Mouse (Mus musculus) spleen, postnatal 36 days (tissue): ENCODE measurements at regions not wholly inside any gene's neighbourhood (a gene's known extent, or its start where the extent isn't known, plus 50 kb on each side); places are given as distances from the start of the nearest gene placed in this dataset.

Source experiments
- DNase-seq, 2 experiments: peaks; one replicate each; pipeline ENCODE4 v3.0.0; 2022; ENCODE audit warnings: low spot score in 2 of 2, mixed read lengths in 1 of 2

DNA sequence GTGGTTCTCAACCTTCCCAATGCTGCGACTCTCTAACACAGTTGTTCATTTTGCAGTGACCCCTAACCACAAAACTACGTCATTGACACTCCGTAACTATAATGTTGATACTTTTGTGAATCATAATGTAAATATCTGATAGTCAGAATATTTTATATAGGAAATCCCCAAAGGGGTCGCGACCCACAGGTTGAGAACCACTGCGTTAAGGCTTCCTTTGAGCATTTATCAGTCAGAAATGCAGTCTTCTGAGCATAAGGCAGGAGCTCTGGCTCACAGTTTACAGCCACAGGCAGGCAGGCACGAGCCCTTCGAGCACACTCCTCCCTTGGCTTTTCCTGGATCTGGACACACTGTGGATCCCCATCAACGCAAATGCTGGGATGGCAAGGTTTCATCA, 57.0 kb downstream of the Nxnl2 start:
- DNase-seq: no peak

DNA sequence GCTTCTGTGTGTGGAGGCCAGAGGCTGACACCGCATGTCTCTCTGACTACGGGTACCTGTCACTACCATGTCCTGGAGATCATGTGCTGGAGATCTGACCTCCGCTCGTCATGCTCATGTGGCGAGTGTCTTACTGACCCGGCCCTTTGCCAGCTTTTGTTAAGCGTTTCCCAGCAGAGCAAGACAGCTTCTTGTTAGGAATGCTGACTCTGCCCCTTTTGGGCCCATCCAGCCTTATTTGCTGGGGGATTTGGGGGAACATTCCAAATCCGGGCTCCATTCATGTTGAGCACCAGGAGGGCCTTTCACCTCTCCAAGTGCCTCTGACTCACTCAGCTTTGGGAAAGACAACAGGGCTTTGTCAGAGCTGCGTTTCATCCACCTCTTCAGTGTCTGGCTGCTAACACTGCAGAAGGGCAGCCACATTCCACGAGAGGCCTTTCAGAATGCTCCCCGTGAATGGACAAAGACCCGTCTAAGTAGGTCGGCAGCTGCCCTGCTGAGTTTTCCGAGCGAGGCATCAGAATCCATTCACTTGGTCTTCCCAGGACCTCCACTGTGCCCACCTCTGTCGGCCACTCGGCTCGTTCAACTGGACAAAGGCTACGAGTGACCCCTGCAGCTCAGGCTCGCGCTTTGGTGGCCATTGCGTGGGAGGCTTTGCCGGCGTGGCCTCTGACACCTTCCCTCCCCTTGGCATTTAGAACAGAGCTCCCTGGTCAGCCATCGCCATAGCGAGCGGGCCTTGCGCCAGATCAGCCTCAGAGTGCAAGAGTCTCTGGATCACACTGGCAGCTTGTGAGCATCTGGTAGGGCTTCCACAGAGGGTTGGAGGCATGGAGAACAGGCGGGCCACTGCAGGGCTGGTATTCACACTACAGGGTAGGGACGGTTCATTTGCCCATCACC, 58.3 kb downstream of the Nxnl2 start:
- no peak for DNase-seq

DNA sequence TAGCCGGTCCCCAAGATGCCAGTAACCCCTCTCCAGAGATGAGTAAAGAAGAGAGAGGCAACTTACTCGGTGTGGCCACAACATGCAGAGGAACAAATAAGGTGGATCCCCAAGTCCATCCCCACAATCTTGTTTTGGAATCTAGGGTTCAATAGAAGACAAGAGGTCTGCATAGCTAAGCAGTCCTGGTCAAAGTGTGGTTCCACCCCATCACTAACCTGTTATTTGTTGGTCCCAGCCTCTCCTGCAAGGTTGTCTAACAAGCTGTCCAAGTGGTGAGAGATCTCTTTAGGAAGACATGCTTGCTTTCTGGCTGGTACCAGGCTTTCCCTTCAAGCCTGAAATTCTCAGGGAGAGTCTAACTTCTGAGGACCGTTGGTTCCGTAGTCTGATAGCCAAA, 59.0 kb downstream of the Nxnl2 start:
- DNase-seq: no peak

DNA sequence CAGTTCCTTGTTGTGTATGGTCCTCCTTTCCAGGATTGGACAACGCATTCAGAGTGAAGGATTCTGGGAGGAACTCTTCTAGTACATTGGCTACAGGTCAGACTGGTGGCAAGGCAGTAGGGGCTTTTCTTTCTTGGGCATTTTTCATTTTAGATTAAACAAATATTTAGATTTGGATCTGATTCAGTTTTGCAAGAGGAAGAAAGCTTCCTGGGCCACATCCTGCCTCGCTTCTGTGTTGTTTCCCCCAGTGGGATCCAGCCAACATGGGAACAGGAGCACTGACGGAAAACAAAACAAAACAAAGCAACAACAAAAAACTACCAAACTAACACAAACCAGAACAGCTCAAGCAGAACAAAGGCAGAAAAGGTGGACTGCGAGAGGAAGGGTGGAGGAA, 60.8 kb downstream of the Nxnl2 start:
- DNase-seq: no peak

DNA sequence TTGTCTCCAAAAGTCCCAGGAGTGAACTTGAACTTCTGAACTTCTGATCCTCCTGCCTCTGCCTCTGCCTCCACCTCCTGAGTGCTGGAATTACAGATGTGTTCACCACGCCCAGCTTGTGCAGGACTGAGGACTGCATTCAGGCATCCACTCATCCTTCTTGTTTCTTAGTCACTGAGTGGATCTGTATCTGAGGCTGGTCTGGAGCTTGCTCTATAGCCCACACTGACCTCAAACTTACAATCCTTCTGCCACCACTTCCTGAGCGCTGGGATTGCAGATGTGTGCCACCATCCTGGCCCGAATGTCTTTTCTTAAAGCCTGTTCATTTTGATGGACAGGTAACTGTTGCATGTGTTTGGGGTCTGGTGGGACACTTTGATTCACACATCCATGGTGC, 76.6 kb downstream of the Nxnl2 start:
- DNase-seq: no peak

DNA sequence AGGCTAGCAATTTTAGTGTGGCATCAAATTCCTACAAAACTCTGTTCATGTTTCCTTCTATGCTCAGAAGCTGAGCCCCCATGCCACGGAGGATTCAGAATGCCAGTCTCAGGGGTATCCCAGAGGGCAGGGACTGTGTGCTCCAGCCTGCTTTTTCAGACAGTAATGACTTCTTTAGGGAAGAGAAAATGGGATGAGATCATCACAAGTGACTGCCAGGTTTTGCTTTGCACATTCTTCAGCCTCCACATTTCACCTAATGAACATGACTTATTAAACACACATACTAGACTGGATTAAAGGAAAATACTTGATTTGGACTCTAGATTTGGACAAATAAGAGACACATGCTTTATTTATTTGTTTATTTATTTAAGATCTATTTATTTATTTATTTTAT, 82.5 kb downstream of the Nxnl2 start:
- no peak for DNase-seq

DNA sequence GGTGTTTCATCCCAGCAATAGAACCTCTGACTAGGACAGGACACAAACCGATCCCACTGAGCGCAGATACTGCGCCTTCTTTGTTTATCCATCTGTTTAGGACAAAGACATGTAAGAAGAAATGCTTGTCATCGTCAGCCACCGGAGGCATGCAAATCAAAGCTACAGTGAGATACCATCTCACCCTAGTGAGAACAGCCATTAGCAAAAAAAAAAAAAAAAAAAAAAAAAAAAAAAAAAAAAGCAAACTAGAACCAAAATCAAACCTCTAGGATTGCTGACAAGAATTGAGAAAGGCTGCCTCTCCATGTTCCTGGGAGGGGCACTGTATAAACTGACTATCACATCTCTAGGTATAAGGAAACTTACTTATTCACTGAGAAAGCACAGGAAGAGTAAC, 84.9 kb downstream of the Nxnl2 start:
- no peak for DNase-seq

DNA sequence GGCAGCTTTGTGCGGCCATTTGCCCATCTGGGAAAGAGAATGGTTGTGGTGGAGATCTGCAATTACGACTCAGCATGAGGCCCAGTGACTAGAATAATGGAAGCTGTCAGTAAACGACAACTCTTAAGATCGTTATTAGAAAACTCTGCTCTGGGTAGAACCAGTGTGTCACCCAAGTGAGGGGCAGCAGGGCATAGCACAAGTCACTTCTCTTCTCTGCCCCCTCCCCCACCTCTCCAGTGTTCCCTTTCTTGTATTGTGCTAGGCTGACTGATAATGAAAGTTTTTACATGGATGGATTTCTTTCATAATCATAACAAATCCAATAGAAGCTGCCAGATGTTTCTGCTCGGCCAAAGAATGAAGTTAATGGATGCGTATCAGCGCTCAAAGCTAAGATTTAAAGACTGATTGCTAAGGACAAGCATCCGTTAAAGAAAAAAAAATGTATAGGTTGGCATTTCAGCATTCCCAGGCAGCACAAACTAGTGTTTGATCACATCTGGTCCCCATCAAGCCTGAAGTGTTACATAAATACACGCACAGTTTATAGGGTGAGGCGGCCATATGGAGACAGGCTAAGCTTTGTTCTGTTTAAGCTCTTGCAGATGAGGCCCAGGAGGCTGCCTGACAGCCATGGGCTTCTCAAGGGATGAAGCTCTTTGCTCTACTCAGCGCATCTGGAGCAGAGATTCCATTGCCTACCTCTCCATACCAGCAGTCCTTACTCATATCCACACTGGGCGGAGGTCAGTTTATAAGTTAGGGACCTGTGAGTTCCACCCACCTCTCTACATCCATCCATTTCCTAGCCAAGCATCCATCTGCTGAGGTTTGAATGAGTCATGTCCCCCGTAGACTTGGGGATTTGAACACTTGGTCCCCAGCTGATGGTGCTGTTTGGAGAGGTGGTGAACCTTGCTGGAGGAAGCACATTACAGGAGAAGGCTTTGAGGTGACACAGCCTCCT, 88.2 kb downstream of the Nxnl2 start:
- no peak for DNase-seq

DNA sequence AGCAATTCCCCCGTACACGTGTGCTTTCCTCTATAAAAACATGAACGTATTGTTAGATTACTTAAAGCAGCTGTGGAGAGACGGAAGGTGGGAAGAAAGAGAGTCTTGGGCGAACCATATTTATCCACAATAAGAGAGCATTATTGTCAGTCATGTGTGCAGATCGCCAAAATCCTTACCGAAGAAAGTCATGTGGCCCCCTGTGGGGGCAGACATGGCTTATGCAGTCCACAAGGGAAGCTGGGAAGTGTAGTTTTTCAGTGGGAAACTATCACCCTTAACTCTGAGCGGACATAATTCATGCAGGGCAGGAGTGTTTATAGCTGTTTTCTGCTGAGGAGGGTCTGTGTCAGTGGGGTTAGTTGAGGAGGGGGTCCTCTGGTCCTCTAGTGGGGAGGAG, 90.8 kb downstream of the Nxnl2 start:
- no peak for DNase-seq

DNA sequence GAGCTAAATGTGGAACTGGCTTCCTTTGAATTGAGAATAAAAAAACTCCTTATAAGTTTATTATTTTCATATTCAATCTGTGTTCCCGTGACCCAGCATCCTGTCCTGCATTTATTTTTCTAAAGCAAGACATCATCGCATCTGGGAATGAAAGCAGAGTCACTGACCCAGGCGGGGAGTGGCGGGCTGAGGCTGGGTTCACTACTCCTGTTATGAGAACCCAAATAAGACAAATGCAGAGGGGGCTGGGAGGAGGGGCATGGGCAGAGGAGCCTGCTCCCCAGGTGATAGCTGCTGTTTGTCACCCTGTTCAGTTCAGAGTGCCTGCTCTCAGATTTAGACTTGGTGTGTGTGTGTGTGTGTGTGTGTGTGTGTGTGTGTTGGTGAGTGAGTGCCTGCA, 102.0 kb downstream of the Nxnl2 start:
- DNase-seq: peak; percentile 43 to 51

DNA sequence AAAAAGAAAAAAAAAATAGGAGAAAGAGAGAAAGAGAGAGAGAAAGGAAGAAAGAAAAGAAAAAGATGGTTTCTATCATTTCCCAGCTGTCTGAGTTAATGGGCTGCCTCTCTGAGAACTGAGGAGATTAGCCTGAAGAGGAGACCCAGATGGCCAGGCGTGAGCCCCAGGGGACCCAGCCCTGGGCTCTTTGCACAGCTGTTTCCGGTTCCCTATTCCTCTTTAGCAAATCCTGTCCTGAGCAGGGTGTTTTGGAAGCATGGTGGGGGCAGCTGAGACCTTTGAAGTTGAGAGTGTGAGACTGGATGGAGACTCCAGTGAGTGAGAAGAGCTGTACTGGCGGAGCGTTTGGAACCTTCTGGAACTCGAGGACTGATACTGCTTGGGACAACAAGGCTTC, 103.8 kb downstream of the Nxnl2 start:
- DNase-seq: peak; percentile 80

DNA sequence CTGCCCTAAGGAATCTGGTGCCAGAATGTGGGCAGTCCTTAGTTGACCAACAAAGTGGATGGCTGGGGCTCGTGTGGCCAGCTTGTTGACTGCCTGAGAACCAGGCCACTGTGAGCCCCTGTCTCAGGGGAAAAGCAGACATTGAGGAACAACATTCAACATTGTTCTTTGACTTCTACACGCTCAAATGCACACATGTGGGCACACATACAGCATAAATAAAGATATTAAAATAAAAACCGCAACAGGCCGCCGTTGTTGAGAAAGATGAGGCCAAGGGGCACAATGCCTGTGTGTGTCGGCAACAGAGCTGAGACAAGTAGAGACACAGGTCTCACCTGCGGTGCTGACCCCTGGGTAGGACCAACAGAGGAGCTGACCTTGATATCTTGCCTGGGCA, 105.8 kb downstream of the Nxnl2 start:
- DNase-seq: peak; percentile 62 to 68

DNA sequence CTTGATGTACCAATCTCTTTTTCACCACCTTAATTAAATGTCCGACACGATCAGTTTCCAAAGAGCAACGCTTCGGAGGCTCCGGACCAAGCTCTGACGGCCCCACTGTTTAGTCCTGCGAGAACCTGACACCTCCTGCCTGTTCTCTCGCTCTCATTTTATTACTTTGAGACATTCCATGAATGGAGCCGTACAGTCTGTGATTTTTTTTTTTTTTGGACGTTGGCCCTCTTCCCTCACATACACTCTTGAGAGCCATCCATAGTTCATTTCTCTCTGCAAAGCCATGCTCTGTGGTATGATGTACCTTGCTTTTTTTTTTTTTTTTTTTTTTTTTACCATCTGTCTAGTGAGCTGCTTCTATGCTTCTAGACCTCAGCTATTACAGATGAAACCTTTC, 106.7 kb downstream of the Nxnl2 start:
- no peak for DNase-seq

DNA sequence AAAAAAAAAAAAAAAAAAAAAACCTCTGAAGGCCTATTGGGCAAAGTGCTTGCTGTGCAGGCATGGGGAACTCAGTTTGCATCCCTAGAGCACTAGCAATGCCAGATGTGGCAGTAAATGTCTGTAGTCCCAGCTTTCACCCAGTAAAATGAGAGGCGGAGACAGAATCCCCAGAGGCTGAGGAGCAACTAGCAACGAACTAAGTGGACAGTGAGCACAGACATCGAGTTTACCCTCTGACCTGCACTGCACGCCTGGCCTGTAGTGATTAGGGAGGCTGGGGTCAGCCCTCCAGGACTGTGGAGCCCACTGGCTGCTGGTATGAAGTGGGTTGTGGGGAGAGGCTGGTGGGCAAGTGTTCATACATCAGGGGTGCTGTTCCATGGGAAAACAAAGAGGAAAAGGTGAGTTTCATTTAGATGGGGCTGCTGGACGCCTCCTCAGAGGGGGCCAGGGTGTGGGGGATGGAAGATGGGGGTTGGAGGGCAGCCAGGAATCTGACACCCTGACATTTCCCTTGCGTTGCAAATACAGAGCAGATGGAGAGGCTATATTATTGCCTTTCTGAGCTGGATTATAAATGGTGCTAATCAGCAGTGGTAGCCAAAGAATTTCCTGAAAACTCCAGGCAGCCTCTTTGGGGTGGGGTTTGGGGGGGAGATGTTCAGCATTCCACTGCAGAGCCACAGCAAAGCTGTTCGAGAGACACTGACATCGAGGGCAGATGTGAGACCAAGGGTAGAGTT, 109.0 kb downstream of the Nxnl2 start:
- DNase-seq: no peak

DNA sequence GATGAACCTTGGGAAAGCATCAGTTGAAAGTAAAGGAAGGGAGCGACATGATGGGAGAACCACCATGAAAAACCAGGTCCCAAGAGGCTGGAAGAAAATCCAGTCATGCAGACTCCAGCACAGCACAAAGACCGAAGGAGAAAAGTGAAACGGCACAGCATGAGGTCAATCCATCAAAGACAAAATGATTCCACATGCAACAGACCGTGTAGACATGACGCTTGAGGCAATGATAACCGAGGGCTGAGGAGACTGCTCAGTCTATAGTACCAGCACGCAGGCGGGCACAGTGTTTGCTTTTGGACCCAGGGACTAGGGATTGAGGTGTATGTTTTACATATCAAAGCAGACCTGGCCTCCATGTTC, 109.5 kb downstream of the Nxnl2 start:
- no peak for DNase-seq

DNA sequence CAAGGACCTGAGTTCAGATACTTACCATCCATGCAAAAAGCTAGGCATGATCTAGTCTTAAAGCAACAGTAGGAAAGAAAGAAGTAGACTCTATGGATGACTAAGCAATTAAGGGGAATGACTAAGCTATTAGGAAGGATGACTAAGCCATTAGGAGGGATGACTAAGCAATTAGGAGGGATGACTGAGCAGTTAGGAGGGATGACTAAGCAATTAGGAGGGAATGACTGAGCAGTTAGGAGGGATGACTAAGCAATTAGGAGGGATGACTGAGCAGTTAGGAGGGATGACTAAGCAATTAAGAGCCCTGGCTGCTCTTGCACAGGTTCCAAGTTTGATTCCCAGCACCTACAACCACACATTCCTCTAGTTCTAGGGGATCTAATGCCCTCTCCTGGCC, 113.9 kb downstream of the Nxnl2 start:
- no peak for DNase-seq

DNA sequence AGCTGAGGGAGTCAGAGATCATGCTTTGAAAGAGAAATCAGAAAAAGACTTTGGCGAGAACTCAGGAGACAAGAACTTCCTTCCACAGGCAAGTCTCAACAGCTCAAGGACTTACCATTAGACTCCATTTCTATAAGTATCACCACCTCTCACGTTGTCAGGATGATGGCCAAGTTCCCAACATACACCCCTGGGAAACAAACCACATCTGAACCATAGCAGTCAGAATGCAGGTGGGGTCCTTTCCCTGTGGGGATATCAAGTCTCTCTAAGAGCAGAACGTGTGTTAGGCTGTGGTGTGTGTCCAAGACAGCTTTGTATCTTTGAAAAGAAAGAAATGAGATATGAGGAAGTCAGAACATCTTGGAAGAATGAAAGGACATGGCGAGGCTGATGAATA, 118.6 kb downstream of the Nxnl2 start:
- no peak for DNase-seq

DNA sequence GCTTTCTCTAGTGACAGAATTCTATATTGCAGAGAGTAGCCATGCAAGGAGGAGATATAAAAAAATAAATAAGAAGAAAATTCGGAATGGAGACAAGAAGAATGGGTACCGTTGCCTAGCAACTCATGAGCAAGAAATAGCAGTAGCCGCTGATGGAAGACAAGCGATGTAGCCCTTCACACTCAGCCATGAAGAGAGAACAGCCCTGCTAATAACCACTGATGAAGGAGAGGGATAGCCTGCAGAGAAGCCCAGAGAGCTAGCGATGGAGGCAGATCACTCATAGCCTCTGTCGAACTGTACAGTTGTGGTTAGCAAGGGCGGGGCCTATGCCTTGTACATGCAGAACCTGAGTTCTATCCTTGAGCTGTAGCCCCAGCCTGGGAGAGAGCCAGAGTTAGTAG, 118.4 kb upstream of the S1pr3 start:
- no peak for DNase-seq

DNA sequence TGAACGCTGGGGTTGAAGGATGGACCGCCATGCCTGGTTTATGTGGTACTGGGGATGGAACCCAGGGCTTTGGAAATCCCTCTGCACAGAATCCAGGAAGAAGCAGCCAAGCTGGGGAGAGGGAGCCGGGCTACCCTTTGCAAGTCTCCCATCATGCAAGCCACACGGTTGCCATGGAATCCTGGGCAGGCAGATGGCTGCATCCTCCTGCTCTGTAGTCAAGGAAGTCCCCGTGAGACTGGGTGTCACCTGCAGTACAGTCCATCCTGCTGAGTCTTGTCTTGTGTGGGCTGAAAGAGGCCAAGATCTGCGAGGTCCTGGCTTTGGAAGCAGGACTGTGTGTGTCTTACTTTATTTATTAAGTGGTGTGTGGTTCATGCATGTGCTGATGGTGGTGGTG, 117.5 kb upstream of the S1pr3 start:
- no peak for DNase-seq

DNA sequence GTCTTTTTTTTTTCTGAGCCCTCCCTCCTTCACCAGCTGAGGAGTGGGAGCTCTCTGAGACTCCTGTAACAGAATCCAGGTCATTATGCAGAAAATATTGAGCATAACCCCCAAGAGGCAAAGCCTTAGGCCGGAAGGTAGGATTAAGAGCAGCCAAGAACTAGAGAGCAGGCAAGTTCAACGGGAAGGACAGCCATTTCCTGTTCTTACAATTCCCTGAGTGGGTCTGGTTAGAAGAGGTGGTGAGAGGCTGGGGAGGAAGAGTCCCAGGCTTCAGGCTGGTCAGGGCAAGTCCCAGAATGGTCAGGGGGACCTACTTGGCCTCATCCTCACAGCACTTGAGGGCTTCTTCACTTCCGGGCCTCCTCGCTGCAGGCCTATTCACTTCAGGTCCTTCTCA, 115.4 kb upstream of the S1pr3 start:
- no peak for DNase-seq

DNA sequence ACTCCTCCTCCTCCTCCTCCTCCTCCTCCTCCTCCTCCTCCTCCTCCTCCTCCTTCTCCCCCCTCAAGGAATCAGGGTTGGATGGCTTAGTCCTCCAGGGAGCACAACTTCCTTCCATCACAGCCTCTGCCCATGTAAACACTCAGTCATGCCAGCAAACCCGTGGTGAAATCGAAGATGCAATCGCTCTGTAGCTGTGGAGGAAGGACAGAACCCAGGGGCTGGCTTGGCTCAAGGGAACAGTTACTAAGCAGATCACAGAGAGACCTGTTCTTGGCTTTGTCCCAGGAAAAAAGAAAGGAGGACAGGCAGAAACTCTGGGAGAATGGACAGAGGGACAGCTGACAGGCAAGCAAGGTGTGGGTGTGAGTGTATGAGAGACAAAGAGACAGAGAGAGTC, 112.6 kb upstream of the S1pr3 start:
- no peak for DNase-seq

DNA sequence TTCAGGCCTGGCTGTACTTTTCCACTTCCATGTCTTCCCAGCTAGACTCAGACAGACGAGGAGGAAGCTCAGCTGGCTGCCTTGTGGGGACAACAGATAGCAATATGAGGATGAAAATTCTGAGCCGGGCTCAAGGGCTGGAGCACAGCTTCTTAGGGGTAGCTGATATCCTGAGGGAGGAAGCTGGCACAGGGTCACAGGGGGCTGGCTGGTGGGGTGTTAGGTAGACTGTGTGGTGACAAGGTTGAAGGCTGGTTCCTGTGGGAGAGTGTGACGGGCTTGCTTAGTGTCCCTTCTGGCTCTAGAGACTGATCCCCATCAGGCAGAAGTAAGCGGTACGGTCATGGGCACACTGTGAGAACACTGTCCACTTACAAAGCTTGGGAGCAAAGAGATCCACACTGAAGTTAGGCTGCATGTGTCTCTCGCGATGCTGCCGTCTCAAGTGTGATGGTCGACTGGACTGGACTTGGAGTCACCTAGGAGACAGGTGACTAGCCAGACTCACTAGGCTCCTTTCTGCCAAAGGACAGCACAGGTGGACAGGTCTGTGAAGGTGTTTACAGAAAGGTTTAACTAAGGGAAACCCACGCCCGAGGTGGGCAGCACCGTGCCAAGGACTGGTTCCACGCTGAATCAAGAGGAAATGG, 111.1 kb upstream of the S1pr3 start:
- no peak for DNase-seq
